ENCODE assay signal across 22 mouse cellular contexts in the genomic region with DNA sequence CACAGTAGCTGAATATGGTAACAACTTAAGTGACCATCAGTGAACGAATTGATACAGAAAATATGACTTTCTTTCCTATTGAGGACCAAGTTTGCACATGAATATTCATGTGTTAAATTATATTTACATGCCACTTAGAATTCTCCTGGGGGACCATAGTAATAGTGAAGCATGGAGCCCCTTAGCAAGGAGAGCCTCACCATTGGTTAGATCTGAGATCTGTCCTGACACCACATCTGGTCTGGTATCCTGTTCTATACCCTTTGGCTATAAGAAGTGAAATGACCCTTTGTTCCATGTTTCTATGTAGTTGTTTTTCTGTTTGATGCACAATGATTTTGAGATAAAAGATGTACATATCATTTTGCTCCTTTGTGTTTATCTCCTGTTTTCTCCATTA.
DNase-seq lines count a peak whose midpoint lies in the region; ATAC-seq lines count a peak whose summit lies in the region.
"Had no signal": no experiment of that assay in that cellular context is flagged by ENCODE, and none has a peak within 500 bp of the region (broad histone marks: within the 10 kb centered on the region; RNA-seq: fewer than 3 reads in every experiment).

No protein-coding gene starts in this region.

- no peak overlapping the region for H3K4me3 ChIP-seq in hindbrain, embryonic 11.5 days (ENCODE audit: low read depth, low read length)
- H3K4me3 ChIP-seq in hindbrain, embryonic 14.5 days (replicated peaks; ENCODE audit: low read length): no peak overlapping the region
- H3K4me3 ChIP-seq in hindbrain, embryonic 12.5 days: no peak overlapping the region
- H3K4me3 ChIP-seq in hindbrain, embryonic 13.5 days: no peak overlapping the region
- no peak overlapping the region for H3K4me3 ChIP-seq in neural tube, embryonic 11.5 days (ENCODE audit: low read depth, low read length)
- no peak overlapping the region for H3K4me3 ChIP-seq in neural tube, embryonic 15.5 days (replicated peaks)
- no peak overlapping the region for H3K4me3 ChIP-seq in neural tube, embryonic 12.5 days

- no peaks in the 10 kb centered on the region for H3K36me3 ChIP-seq in hindbrain, embryonic 11.5 days (ENCODE audit: control insufficient read depth, insufficient read depth, low read length)
- no peaks in the 10 kb centered on the region for H3K36me3 ChIP-seq in hindbrain, embryonic 14.5 days (replicated peaks; ENCODE audit: control insufficient read depth, insufficient read depth)
- H3K36me3 ChIP-seq in hindbrain, embryonic 12.5 days: no peaks in the 10 kb centered on the region
- H3K36me3 ChIP-seq in hindbrain, embryonic 13.5 days: no peaks in the 10 kb centered on the region
- H3K36me3 ChIP-seq in neural tube, embryonic 11.5 days (ENCODE audit: control insufficient read depth, insufficient read depth, low read length): no peaks in the 10 kb centered on the region
- H3K36me3 ChIP-seq in neural tube, embryonic 15.5 days: no peaks in the 10 kb centered on the region
- H3K36me3 ChIP-seq in neural tube, embryonic 12.5 days: no peaks in the 10 kb centered on the region
- H3K36me3 ChIP-seq: G1E had no signal

- no peak overlapping the region for H3K9ac ChIP-seq in hindbrain, embryonic 11.5 days (ENCODE audit: low read depth, low read length)
- H3K9ac ChIP-seq in hindbrain, embryonic 14.5 days: no peak overlapping the region
- no peak overlapping the region for H3K9ac ChIP-seq in hindbrain, embryonic 12.5 days
- no peak overlapping the region for H3K9ac ChIP-seq in hindbrain, embryonic 13.5 days
- no peak overlapping the region for H3K9ac ChIP-seq in neural tube, embryonic 11.5 days (ENCODE audit: low read length)
- H3K9ac ChIP-seq in neural tube, embryonic 15.5 days (replicated peaks): no peak overlapping the region
- no peak overlapping the region for H3K9ac ChIP-seq in neural tube, embryonic 12.5 days

- H3K9me3 ChIP-seq in hindbrain, embryonic 11.5 days (ENCODE audit: control insufficient read depth, low read length): no peaks in the 10 kb centered on the region
- H3K9me3 ChIP-seq in hindbrain, embryonic 14.5 days (ENCODE audit: control insufficient read depth, low read length): no peaks in the 10 kb centered on the region
- H3K9me3 ChIP-seq in hindbrain, embryonic 12.5 days (replicated peaks): no peaks in the 10 kb centered on the region
- no peaks in the 10 kb centered on the region for H3K9me3 ChIP-seq in hindbrain, embryonic 13.5 days
- no peaks in the 10 kb centered on the region for H3K9me3 ChIP-seq in neural tube, embryonic 11.5 days (ENCODE audit: control insufficient read depth, low read length)
- no peaks in the 10 kb centered on the region for H3K9me3 ChIP-seq in neural tube, embryonic 15.5 days (replicated peaks)
- H3K9me3 ChIP-seq in neural tube, embryonic 12.5 days: no peaks in the 10 kb centered on the region
- H3K9me3 ChIP-seq: G1E had no signal

- H3K27me3 ChIP-seq in hindbrain, embryonic 11.5 days (ENCODE audit: control insufficient read depth, insufficient read depth, low read length): no peaks in the 10 kb centered on the region
- H3K27me3 ChIP-seq in hindbrain, embryonic 14.5 days (ENCODE audit: control insufficient read depth, insufficient read depth, low read length): no peaks in the 10 kb centered on the region
- H3K27me3 ChIP-seq in hindbrain, embryonic 12.5 days: no peaks in the 10 kb centered on the region
- H3K27me3 ChIP-seq in hindbrain, embryonic 13.5 days: no peaks in the 10 kb centered on the region
- H3K27me3 ChIP-seq in neural tube, embryonic 11.5 days (ENCODE audit: control insufficient read depth, insufficient read depth, low read length): no peaks in the 10 kb centered on the region
- H3K27me3 ChIP-seq in neural tube, embryonic 15.5 days (replicated peaks): no peaks in the 10 kb centered on the region
- H3K27me3 ChIP-seq in neural tube, embryonic 12.5 days (replicated peaks): no peaks in the 10 kb centered on the region
- H3K27me3 ChIP-seq: CH12.LX, Patski had no signal

- no peak for DNase-seq in hindbrain, embryonic 11.5 days (ENCODE audit: low spot score)
- no peak for DNase-seq in hindbrain, embryonic 14.5 days (ENCODE audit: low spot score)
- no peak for DNase-seq in neural tube, embryonic 11.5 days (ENCODE audit: low spot score)
- no peak for DNase-seq in neural tube, embryonic 10.5 days (ENCODE audit: extremely low spot score, low spot score)
- DNase-seq: adrenal gland, adult 2 months; adrenal gland, adult 8-10 months; adrenal gland, postnatal 10 days; adrenal gland, postnatal 14 days; adrenal gland, postnatal 25 days; adrenal gland, postnatal 36 days; B cell, adult 2 months; cerebellum, adult 11 months; cerebellum, adult 11-12 months had no signal

- peak; percentile 75 for ATAC-seq in hindbrain, embryonic 11.5 days (ENCODE audit: low FRiP score)
- ATAC-seq in hindbrain, embryonic 14.5 days (ENCODE audit: low FRiP score): no peak
- ATAC-seq in hindbrain, embryonic 12.5 days (ENCODE audit: low FRiP score): peak; percentile 82
- ATAC-seq in hindbrain, embryonic 13.5 days (ENCODE audit: low FRiP score): no peak
- ATAC-seq in neural tube, embryonic 11.5 days (ENCODE audit: insufficient read depth, low FRiP score, low TSS enrichment): 0 out of 2 replicates have a peak, but pooled peaks have one; percentile 41
- no peak for ATAC-seq in neural tube, embryonic 15.5 days (ENCODE audit: low FRiP score)
- ATAC-seq in neural tube, embryonic 12.5 days (ENCODE audit: low FRiP score, low read depth): peak; percentile 86
- ATAC-seq: activated CD4-positive, CD25-positive, alpha-beta regulatory T cell, adult 4 months; CD4-positive, CD25-positive, alpha-beta regulatory T cell, adult 4 months; Patski had no signal

- H3K4me2 ChIP-seq in hindbrain, embryonic 11.5 days (replicated peaks; ENCODE audit: low read depth, low read length): no peak overlapping the region
- H3K4me2 ChIP-seq in hindbrain, embryonic 14.5 days (replicated peaks): no peak overlapping the region
- no peak overlapping the region for H3K4me2 ChIP-seq in hindbrain, embryonic 12.5 days (replicated peaks)
- no peak overlapping the region for H3K4me2 ChIP-seq in hindbrain, embryonic 13.5 days
- H3K4me2 ChIP-seq in neural tube, embryonic 11.5 days (ENCODE audit: low read depth): no peak overlapping the region
- H3K4me2 ChIP-seq in neural tube, embryonic 15.5 days: no peak overlapping the region
- H3K4me2 ChIP-seq in neural tube, embryonic 12.5 days (replicated peaks): no peak overlapping the region

- no peaks in the 10 kb centered on the region for H3K4me1 ChIP-seq in hindbrain, embryonic 11.5 days (replicated peaks; ENCODE audit: control insufficient read depth, insufficient read depth, low read length)
- H3K4me1 ChIP-seq in hindbrain, embryonic 14.5 days (replicated peaks; ENCODE audit: control insufficient read depth, insufficient read depth, low read length): no peaks in the 10 kb centered on the region
- H3K4me1 ChIP-seq in hindbrain, embryonic 12.5 days: no peaks in the 10 kb centered on the region
- no peaks in the 10 kb centered on the region for H3K4me1 ChIP-seq in hindbrain, embryonic 13.5 days (replicated peaks)
- H3K4me1 ChIP-seq in neural tube, embryonic 11.5 days (ENCODE audit: control insufficient read depth, insufficient read depth, low read length): no peaks in the 10 kb centered on the region
- H3K4me1 ChIP-seq in neural tube, embryonic 15.5 days: no peaks in the 10 kb centered on the region
- no peaks in the 10 kb centered on the region for H3K4me1 ChIP-seq in neural tube, embryonic 12.5 days

- 86% methylated on average over 1 of the region's 1 CpGs for WGBS in hindbrain, embryonic 11.5 days
- 58% methylated on average over 1 of the region's 1 CpGs for WGBS in hindbrain, embryonic 14.5 days
- WGBS in hindbrain, embryonic 12.5 days: 68% methylated on average over 1 of the region's 1 CpGs
- WGBS in hindbrain, embryonic 13.5 days: 60% methylated on average over 1 of the region's 1 CpGs
- WGBS in neural tube, embryonic 11.5 days: 94% methylated on average over 1 of the region's 1 CpGs
- WGBS in neural tube, embryonic 15.5 days: 49% methylated on average over 1 of the region's 1 CpGs
- 68% methylated on average over 1 of the region's 1 CpGs for WGBS in neural tube, embryonic 12.5 days

- H3K27ac ChIP-seq in hindbrain, embryonic 11.5 days (ENCODE audit: low read depth, low read length): no peak overlapping the region
- H3K27ac ChIP-seq in hindbrain, embryonic 14.5 days: no peak overlapping the region
- no peak overlapping the region for H3K27ac ChIP-seq in hindbrain, embryonic 12.5 days
- no peak overlapping the region for H3K27ac ChIP-seq in hindbrain, embryonic 13.5 days
- no peak overlapping the region for H3K27ac ChIP-seq in neural tube, embryonic 11.5 days (ENCODE audit: low read depth, low read length)
- H3K27ac ChIP-seq in neural tube, embryonic 15.5 days (replicated peaks): no peak overlapping the region
- H3K27ac ChIP-seq in neural tube, embryonic 12.5 days: no peak overlapping the region

Comparison
In these comparisons a context has a peak if more than half of its experiments do, and no peak if none do; other contexts are left out.
1. ATAC-seq: peak in hindbrain, embryonic 11.5 days (single experiment), hindbrain, embryonic 12.5 days (single experiment), neural tube, embryonic 11.5 days (single experiment) and neural tube, embryonic 12.5 days (single experiment); none in hindbrain, embryonic 14.5 days (single experiment), hindbrain, embryonic 13.5 days (single experiment) and neural tube, embryonic 15.5 days (single experiment).